Mouse (Mus musculus): ENCODE measurements around the gene Zdhhc22. TPM values are rescaled to one million over a fixed set of nuclear protein-coding genes. Genes with fewer than 3 reads are reported as not detected.

Zdhhc22 gene
- polyA plus RNA-seq, 1 experiment from 2014 or later = not detected

- no peak for ATAC-seq (ENCODE audit: insufficient number of reproducible peaks, low FRiP score)
- Histone ChIP-seq H3K27ac (ENCODE audit: poor library complexity, severe bottlenecking) (no peak overlapping the region), H3K4me3 (no peak overlapping the region), H3K9ac (no peak overlapping the region), H3K4me1 (replicated peaks) (peaks cover 39% of the 10 kb centered on the region), H3K9me3 (replicated peaks) (no peaks in the 10 kb centered on the region), H3K27me3 (replicated peaks) (peaks cover 57% of the 10 kb centered on the region), H3K36me3 (no peaks in the 10 kb centered on the region), H3K4me2 (no peak overlapping the region)
- WGBS = 59% methylated on average over 6 of the region's 6 CpGs
Observed at GRCm38 (mm10) chr12:86976511-86977168, 13.6 kb downstream of the Zdhhc22 start.

GRCm38 (mm10) chr12:86975761-86976160, 14.5 kb downstream of the Zdhhc22 start:
- WGBS = 48% methylated on average over 10 of the region's 10 CpGs
- no peak for ATAC-seq (ENCODE audit: insufficient number of reproducible peaks, low FRiP score)
- Histone ChIP-seq H3K36me3 (no peaks in the 10 kb centered on the region), H3K4me3 (no peak overlapping the region), H3K27me3 (replicated peaks) (peaks cover 48% of the 10 kb centered on the region), H3K9me3 (replicated peaks) (no peaks in the 10 kb centered on the region), H3K9ac (no peak overlapping the region), H3K4me2 (no peak overlapping the region), H3K27ac (ENCODE audit: poor library complexity, severe bottlenecking) (no peak overlapping the region), H3K4me1 (replicated peaks) (peaks cover 39% of the 10 kb centered on the region)

DNA sequence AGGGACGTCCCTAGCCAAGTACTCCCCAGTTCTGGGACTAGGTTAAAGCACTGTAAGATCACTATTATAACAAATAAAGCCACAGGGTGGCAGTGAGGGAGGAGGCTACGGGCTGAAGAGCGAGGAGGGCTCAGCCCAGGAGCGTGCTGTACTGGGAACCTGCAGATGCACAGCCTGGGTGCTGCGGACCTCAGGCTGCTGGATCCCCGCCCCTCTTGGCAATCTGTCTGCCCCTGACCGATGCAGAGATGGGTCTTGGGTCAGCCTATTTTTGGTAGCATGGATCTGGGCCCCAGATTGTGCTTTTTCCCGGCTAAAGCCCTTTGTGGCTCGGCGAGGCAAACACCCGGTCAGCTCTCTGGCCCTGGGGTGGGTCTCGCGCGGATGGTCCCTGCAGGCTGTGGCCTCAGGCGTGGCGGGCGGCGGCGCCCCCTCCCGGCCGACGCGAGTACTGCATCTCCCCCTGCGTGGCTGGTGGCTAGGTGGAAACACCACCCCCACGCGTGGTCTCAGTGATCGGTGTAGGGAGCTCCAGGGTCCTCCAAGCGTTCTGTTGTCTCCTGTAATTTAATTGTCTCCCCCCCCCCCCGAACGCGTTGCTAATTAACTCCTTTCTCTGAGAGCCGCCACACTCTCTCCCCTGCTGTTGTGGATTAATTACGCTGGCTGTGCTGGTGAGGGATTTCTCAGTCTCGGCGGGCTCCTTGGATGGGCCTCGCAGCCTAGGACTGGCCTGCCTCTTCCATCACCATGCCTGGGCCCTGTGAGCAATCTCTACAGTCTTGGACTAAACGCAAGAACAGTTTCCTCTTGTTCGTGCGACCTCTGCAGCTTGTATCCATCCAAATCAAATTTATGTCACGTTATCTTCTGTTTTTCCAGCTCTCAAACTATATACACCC, 15.6 kb downstream of the Zdhhc22 start:
- H3K4me2 ChIP-seq = peak overlapping the region; percentile 71
- H3K9ac ChIP-seq = peak overlapping the region; percentile 45
- peak overlapping the region; percentile 32 for H3K4me3 ChIP-seq
- H3K4me1 ChIP-seq (replicated peaks) = peaks cover 42% of the 10 kb centered on the region
- 7% methylated on average over 40 of the region's 40 CpGs for WGBS
- no peaks in the 10 kb centered on the region for H3K9me3 ChIP-seq (replicated peaks)
- no peaks in the 10 kb centered on the region for H3K36me3 ChIP-seq
- peaks cover 37% of the 10 kb centered on the region for H3K27me3 ChIP-seq (replicated peaks)
- ATAC-seq (ENCODE audit: insufficient number of reproducible peaks, low FRiP score) = peak; percentile 56
- no peak overlapping the region for H3K27ac ChIP-seq (ENCODE audit: poor library complexity, severe bottlenecking)

DNA sequence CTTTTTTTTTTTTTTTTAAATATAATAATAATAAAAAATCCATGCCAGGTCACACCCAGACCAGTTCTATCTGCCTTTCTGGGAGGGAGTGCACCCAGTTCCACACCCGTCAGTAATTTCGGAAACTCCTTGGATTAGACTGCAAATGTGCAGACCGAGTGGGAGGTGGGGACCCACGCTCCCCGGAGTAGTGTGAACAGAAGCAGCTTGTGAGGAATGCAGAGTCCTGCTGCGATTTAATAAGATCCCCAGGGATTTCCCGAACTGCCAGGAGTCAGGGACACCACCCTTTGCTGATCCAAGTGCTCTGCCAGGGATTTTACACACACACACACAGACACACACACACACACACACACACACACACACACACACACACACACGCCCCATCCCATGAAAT, 16.5 kb downstream of the Zdhhc22 start:
- H3K9me3 ChIP-seq (replicated peaks) = no peaks in the 10 kb centered on the region
- no peak overlapping the region for H3K27ac ChIP-seq (ENCODE audit: poor library complexity, severe bottlenecking)
- H3K36me3 ChIP-seq = no peaks in the 10 kb centered on the region
- WGBS = 41% methylated on average over 8 of the region's 8 CpGs
- no peak overlapping the region for H3K4me3 ChIP-seq
- peaks cover 51% of the 10 kb centered on the region for H3K4me1 ChIP-seq (replicated peaks)
- peaks cover 30% of the 10 kb centered on the region for H3K27me3 ChIP-seq (replicated peaks)
- ATAC-seq (ENCODE audit: insufficient number of reproducible peaks, low FRiP score) = no peak
- no peak overlapping the region; the same call in 1 of the 2 replicates for H3K9ac ChIP-seq
- no peak overlapping the region for H3K4me2 ChIP-seq

GRCm38 (mm10) chr12:86973216-86973615, 17.0 kb downstream of the Zdhhc22 start:
- 18% methylated on average over 7 of the region's 7 CpGs for WGBS
- no peak; the same call in 1 of the 2 replicates for ATAC-seq (ENCODE audit: insufficient number of reproducible peaks, low FRiP score)
- no peak overlapping the region for H3K27ac ChIP-seq (ENCODE audit: poor library complexity, severe bottlenecking)
- peaks cover 25% of the 10 kb centered on the region for H3K27me3 ChIP-seq (replicated peaks)
- no peaks in the 10 kb centered on the region for H3K9me3 ChIP-seq (replicated peaks)
- H3K4me2 ChIP-seq = peak overlapping the region; percentile 13; the same call in 1 of the 2 replicates
- H3K9ac ChIP-seq = no peak overlapping the region; the same call in 1 of the 2 replicates
- no peak overlapping the region for H3K4me3 ChIP-seq
- H3K4me1 ChIP-seq (replicated peaks) = peaks cover 56% of the 10 kb centered on the region
- H3K36me3 ChIP-seq = no peaks in the 10 kb centered on the region

DNA sequence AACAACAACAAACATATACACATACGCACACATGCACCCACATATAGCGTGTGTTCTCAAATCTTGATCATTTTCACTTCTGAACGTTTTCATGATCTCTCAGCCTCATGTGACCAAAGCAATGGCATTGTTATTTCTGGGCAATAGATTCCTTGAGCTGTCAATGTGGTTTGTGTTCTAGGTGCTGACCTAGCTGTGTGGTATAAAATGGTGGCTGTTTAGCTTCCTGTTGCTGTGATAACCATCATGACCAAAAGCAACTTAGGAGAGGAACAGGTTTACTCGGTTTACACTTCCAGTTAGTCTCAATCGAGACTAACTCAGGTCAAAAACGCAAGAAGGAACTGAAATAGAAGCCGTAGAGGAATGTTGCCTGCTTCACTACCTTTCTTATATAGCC, 19.1 kb downstream of the Zdhhc22 start:
- Histone ChIP-seq H3K4me3 (no peak overlapping the region), H3K27ac (ENCODE audit: poor library complexity, severe bottlenecking) (no peak overlapping the region), H3K27me3 (replicated peaks) (peaks cover 9% of the 10 kb centered on the region; the same call in 1 of the 2 replicates), H3K36me3 (0 out of 2 replicates have a peak, but pooled peaks cover 3% of the 10 kb centered on the region), H3K4me1 (replicated peaks) (peaks cover 54% of the 10 kb centered on the region), H3K4me2 (no peak overlapping the region), H3K9ac (no peak overlapping the region), H3K9me3 (replicated peaks) (no peaks in the 10 kb centered on the region)
- WGBS = 86% methylated on average over 7 of the region's 7 CpGs
- ATAC-seq (ENCODE audit: insufficient number of reproducible peaks, low FRiP score) = no peak

DNA sequence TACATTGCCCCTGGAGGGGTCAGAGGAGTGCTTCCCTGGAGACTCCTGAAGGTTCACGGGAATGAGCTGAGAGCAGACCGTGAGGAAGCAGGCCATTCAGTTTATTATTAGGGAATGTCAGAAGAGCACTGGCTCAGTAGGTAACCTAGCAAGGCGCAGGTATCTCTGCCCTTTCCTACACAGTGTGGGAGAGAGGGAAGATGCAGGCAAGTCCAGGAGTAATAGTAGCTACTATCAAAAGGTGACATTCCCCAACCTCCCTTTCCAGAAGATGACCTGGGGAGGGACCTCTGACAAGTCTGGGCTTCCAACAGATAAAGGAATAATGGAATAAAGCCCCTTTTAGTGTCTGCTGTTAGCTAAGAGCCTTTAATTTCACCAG, 21.0 kb downstream of the Zdhhc22 start:
- Histone ChIP-seq H3K4me1 (replicated peaks) (peaks cover 39% of the 10 kb centered on the region), H3K4me2 (peak overlapping the region; percentile 31), H3K27ac (ENCODE audit: poor library complexity, severe bottlenecking) (peak overlapping the region; percentile 19), H3K9ac (no peak overlapping the region), H3K9me3 (replicated peaks) (no peaks in the 10 kb centered on the region), H3K4me3 (no peak overlapping the region), H3K36me3 (peaks cover 15% of the 10 kb centered on the region), H3K27me3 (replicated peaks) (no peaks in the 10 kb centered on the region)
- 44% methylated on average over 3 of the region's 3 CpGs for WGBS
- ATAC-seq (ENCODE audit: insufficient number of reproducible peaks, low FRiP score) = no peak

DNA sequence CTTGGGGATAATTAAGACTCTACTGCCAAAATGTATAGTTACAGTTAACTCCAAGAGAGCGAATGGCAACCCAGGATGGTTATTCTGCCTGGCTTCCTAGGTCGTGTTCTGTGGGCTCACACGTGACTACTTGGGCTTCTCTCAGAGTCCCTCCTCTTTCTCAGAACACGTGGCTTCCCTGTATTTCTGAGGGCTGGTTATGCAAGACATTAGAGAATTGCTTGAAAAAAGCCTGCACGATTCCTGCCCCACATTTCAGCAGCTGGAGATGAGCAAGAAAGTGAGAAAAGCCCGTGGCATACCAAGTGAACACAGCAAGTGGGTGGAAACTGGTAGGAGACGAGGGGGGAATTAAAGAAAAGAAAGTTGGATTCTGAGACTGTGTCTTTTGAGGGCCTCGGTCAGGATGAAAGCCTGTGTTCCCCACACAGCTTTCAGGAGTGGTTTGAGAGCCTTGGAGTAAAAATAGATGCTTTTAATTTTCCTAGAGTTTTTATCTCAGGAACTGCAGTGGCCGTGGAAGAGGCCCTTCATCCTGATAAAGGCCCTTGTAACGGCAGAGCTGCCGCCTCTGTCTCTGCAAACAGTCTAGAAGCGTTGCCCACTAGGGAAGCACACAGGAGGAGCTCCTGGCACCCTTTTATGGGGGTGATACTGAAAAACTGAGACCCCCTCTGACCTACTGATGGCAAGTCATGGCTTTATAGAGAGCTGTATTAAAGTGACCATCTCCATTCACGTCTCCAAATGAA, 21.6 kb downstream of the Zdhhc22 start:
- H3K9ac ChIP-seq = peak overlapping the region; percentile 9; the same call in 1 of the 2 replicates

GRCm38 (mm10) chr12:86965237-86965799, 24.9 kb downstream of the Zdhhc22 start:
- peaks cover 20% of the 10 kb centered on the region for H3K4me1 ChIP-seq (replicated peaks)
- no peaks in the 10 kb centered on the region for H3K27me3 ChIP-seq (replicated peaks)
- no peak overlapping the region for H3K4me3 ChIP-seq
- no peak overlapping the region for H3K9ac ChIP-seq
- ATAC-seq (ENCODE audit: insufficient number of reproducible peaks, low FRiP score) = no peak
- peaks cover 51% of the 10 kb centered on the region for H3K36me3 ChIP-seq
- H3K4me2 ChIP-seq = no peak overlapping the region
- no peak overlapping the region for H3K27ac ChIP-seq (ENCODE audit: poor library complexity, severe bottlenecking)
- 86% methylated on average over 4 of the region's 4 CpGs for WGBS
- no peaks in the 10 kb centered on the region for H3K9me3 ChIP-seq (replicated peaks)

More for the DNA sequence above, 21.6 kb downstream of the Zdhhc22 start:
- no peak for ATAC-seq (ENCODE audit: insufficient number of reproducible peaks, low FRiP score)
- H3K4me3 ChIP-seq = no peak overlapping the region
- peak overlapping the region; percentile 31 for H3K4me2 ChIP-seq
- peaks cover 19% of the 10 kb centered on the region for H3K36me3 ChIP-seq
- WGBS = 21% methylated on average over 13 of the region's 13 CpGs
- H3K27me3 ChIP-seq (replicated peaks) = no peaks in the 10 kb centered on the region
- H3K9me3 ChIP-seq (replicated peaks) = no peaks in the 10 kb centered on the region
- peak overlapping the region; percentile 19 for H3K27ac ChIP-seq (ENCODE audit: poor library complexity, severe bottlenecking)
- H3K4me1 ChIP-seq (replicated peaks) = peaks cover 33% of the 10 kb centered on the region

GRCm38 (mm10) chr12:86964278-86965057, 25.8 kb downstream of the Zdhhc22 start:
- no peak for ATAC-seq (ENCODE audit: insufficient number of reproducible peaks, low FRiP score)
- H3K9me3 ChIP-seq (replicated peaks) = no peaks in the 10 kb centered on the region
- peaks cover 59% of the 10 kb centered on the region for H3K36me3 ChIP-seq
- no peak overlapping the region for H3K27ac ChIP-seq (ENCODE audit: poor library complexity, severe bottlenecking)
- peaks cover 16% of the 10 kb centered on the region for H3K4me1 ChIP-seq (replicated peaks)
- no peak overlapping the region for H3K4me3 ChIP-seq
- H3K4me2 ChIP-seq = no peak overlapping the region
- H3K9ac ChIP-seq = no peak overlapping the region
- 89% methylated on average over 16 of the region's 16 CpGs for WGBS
- H3K27me3 ChIP-seq (replicated peaks) = no peaks in the 10 kb centered on the region

Data from heart, embryonic 12.5 days (tissue).